Mouse (Mus musculus): ENCODE data around the gene Eps8. TPM values are rescaled to one million over a fixed set of nuclear protein-coding genes. Genes with fewer than 3 reads are reported as not detected.
"Not testable (repeated sequence)": the region's sequence is repeated elsewhere in the genome, so short reads cannot be mapped to it uniquely, and the experiment has no call there.

The Eps8 gene
- total RNA-seq, 1 experiment from 2014 or later, result 19.9 TPM

DNA sequence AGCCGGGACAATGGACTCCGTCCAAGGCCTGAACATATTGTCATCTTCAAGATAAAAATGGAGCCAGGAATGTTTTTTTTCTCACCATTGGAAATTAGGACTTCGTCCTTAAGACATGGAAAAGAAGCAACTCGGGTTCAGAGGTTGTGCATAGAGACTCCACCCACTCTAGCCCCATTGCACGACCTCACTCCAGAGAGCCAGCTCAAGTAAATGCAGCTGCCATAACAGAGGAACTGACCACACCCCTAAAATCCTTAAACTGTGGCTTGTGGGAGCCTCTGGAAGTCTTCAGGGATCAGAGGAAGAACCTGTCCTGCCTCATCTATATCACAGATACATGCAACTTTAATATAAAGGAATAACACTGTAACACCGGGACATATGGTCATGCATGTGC, 155.9 kb downstream of the Eps8 start:
- ATAC-seq (ENCODE audit: extremely low read depth, insufficient number of reproducible peaks, low FRiP score, poor library complexity, severe bottlenecking), result no peak

DNA sequence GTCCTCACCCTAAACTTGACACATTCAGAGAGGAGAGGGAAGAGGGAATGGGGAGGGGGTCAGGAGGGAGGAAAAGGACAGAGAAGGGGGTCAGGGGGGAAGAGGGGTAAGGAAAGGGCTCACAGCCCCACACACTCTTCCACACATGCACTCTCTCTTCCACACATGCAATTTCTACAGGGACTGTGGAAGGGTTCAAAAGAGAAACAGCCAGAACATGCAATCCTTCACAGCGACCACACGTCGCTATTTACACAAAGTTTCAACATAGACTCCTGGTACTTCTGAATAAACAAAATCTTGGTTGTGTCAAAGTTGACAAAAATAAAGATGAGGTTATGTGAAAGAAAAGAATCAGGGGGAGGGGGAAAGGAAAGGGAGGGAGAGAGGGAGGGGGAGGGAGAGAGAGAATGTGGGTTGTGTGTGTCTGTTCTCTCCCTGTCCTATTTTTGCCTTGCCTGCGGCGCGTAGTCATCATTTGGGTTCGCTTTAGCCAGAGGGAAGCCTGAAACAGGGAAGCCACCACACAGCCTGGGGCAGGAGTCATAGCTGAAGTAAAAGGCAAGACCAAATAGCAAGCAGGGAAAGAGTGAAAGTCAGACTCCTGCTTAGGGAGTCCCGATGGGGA, 157.4 kb downstream of the Eps8 start:
- ATAC-seq (ENCODE audit: extremely low read depth, insufficient number of reproducible peaks, low FRiP score, poor library complexity, severe bottlenecking), result no peak

DNA sequence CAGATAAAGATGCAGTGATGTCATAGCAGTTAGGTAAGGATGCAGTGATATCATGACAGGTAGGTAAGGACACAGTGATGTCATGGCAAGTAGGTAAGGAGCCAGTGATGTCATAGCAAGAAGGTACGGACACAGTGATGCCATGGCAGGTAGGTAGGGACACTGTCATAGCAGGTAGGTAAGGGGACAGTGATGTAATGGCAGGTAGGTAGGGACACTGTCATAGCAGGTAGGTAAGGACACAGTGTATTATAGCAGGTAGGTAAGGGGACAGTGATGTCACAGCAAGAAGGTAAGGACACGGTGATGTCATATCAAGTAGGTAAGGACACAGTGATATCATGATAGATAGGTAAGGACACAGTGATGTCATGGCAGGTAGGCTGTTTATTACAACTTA, 158.1 kb downstream of the Eps8 start:
- ATAC-seq (ENCODE audit: extremely low read depth, insufficient number of reproducible peaks, low FRiP score, poor library complexity, severe bottlenecking), result 0 out of 2 replicates have a peak, but pooled peaks have one; percentile 19

DNA sequence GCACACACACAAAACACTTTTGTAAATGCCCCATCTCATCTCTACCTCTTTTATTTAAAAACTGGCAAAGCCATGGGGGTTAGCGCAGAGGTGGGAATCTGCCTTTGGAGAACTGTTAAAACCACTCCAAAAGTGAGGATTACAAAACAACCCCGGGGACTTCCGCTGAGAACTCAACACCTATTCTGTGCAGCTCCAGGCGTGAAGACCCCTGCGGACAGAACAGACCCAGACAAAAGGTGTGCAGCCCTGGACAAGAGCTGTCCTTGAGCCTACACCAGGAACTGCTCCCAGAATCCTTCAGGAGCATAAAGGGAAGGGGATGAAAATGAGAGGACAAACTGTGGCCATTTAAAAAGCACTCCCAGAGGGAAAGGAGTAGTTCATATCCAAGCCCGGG, 159.4 kb downstream of the Eps8 start:
- ATAC-seq (ENCODE audit: extremely low read depth, insufficient number of reproducible peaks, low FRiP score, poor library complexity, severe bottlenecking), result no peak

DNA sequence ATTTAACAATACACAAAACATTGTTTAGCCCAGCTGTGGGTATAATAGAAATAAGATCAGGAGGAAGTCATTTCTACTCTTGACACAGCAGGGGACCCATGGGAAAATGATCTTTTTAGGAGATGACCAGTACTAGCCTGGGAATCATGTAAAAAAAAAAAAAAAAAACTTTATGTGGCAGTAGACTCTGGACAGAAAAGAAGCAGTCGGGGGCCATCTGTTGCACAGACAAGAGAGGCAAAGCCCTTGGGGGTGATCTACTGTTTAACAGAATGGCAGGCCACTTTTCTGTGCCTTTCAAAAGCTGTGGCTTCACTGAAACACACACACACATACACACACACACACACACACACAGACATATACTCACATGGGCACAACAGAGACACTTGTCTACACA, 159.9 kb downstream of the Eps8 start:
- no peak for ATAC-seq (ENCODE audit: extremely low read depth, insufficient number of reproducible peaks, low FRiP score, poor library complexity, severe bottlenecking)

DNA sequence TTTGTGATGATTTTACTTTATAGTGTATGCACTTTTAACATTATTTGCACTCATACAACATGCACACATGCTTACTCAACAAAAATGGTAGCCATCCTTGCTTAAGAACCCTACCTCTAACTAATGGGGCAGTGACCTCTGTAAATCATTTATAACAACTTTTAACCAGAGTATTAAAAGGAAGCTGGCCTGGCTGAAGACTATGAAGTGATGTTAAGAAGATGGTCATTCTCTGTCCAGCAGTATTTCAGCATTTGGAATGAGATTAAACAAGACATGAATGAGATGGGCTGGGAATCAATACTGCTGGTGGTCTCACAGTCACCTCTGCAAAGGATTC, 160.6 kb downstream of the Eps8 start:
- no peak for ATAC-seq (ENCODE audit: extremely low read depth, insufficient number of reproducible peaks, low FRiP score, poor library complexity, severe bottlenecking)

DNA sequence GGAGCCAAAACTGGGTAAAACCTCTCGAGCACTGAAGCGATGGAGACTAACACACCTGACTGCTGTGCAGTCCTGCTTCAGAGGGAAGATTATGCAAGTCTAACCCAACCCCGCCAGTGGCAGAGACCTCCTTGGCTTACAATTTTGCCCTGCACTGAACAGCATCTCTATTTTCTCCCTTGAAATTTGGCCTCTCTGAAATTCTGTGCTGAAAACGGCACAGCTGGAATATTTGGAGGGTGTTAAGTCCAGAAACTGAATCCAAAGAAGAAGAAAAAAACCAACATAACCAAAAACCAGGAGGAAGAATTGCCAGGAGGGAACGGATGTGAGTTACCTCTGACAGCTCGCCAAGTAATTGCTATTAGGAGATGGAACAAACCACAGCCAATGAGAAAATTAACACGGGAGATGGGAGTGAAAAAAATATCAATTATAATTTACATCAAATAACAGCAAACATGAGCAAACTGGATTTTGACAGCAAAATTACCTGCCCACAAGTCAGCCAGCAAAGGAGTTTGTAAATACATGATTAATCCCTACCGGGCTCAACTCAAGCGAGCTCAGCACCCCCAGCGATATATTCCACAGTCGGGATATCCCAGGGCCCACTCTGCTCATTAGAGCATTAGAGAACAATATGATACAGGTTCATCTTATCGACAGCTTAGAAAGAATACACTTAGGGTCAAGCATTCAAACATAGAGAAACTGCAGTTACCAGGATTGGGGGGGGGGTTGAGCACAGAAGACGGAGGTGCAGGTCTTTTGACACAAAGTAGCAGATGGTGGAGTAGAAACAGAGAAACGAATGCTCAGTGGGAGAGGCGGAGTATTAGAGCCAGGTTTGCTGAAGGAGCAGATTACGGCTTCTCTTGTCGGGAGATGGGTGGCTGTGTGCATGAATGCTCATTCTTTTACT, 161.2 kb downstream of the Eps8 start:
- ATAC-seq (ENCODE audit: extremely low read depth, insufficient number of reproducible peaks, low FRiP score, poor library complexity, severe bottlenecking), result no peak

DNA sequence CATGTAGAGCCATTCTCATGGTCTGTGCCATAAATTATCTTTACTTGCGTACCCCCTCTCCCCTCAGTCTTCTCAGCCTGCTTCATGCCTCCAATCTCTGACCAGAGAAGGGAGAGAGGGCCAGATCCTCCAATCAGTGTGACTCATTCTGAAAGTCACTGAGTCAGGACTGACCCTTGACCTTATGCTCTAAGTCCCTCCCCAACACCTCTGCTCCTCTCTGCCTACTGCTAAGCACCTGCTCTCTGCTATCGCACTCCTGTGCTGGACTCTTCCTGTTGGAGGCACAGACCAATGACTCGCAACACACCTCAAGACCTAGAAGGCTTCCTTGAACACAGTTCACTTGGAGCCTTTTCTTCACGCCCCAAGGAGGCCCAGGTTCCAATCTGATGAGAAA, 162.1 kb downstream of the Eps8 start:
- no peak for ATAC-seq (ENCODE audit: extremely low read depth, insufficient number of reproducible peaks, low FRiP score, poor library complexity, severe bottlenecking)

DNA sequence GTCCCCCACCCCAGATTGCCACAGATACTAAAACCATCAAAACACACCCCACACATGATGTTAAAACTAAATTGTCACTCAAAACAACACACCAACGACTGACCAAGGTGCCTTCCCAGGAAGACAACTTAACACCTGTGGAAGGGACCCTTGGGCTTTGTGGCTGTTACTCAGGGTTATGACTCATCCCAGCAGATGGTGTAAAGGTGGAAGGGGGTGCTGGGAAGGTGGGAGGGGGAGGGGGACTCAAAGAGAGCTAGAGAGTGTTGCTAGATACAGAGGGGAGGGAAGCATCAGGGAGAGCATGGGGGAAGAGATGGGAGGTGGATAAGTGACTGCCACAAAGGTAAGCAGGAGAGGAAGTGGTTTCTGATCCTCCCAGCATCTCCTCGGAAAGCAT, 163.0 kb downstream of the Eps8 start:
- no peak for ATAC-seq (ENCODE audit: extremely low read depth, insufficient number of reproducible peaks, low FRiP score, poor library complexity, severe bottlenecking)

DNA sequence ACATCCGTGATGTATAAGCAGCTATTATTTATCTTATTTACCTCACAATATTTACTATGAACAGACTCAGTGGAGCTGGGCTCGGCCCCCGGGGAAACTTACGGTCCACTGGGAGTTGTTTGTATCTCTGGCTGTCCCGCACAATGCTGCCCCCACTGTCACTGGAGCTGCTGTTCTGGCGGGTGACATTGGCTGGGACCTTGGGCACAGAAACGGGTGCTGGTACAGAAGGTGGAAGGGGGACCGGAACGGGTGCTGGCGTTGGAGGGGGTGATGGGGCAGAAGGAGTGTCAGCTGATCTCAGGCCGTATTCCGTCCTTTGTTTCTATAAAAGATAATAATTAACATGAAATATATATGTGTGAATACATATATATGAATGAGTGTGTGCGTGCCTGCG, 164.6 kb downstream of the Eps8 start:
- ATAC-seq (ENCODE audit: extremely low read depth, insufficient number of reproducible peaks, low FRiP score, poor library complexity, severe bottlenecking), result no peak

DNA sequence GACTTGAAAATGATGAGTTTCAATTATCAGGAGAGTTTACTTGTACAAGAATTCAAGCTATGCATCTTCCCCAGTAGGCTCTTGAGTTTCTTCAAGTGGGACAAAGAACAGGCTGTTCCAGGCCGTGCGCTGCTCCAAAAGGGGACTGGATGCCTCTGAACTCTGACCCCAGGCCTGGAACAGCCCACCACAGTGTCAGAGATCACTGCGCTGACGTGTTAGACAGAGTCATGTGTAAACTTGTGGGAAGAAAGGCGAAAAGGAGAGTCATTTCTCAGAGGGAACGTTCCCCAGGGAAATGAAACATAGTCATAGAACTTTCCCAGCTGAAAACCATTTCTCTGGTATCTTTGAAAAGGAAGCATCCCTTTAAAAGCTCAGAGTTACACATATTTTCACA, 167.2 kb downstream of the Eps8 start:
- no peak for ATAC-seq (ENCODE audit: extremely low read depth, insufficient number of reproducible peaks, low FRiP score, poor library complexity, severe bottlenecking)

DNA sequence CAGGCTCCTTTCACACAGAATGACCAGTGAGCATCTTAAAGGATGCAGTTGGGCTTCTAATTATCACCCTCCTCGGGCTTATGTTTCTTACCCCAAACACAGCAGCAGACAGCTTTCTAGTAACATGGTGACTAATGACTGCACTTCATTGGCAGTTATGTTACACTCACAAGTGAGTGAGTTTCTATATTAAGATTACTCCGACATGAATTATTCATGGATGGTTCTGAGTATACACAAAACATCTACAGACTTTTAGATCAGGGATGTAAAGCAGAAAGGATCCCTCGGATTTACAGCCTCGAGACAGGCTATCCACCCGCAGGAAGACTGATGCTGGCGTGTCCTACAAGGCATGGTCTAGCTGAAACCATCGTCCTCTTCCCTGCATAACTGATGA, 171.8 kb downstream of the Eps8 start:
- ATAC-seq (ENCODE audit: extremely low read depth, insufficient number of reproducible peaks, low FRiP score, poor library complexity, severe bottlenecking), result no peak

DNA sequence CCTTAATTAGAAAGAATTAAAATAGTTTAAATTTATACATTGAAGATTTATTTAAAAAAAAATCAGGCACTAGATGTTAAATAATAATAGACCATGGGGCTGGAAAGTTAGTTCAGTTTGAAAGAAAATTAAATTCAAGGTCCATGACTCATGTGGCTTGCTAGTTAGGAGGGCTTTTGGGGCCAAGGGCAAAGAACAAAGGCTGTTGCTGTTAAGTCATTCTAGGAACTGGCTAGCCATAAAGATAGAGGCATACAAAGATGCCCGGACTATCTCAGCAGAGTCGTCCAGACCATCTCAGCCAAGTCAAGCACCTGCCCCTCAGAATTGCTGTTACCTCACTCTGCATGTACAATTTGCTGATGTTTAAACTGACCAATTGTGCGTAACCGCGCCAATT, 179.0 kb downstream of the Eps8 start:
- ATAC-seq (ENCODE audit: extremely low read depth, insufficient number of reproducible peaks, low FRiP score, poor library complexity, severe bottlenecking), result not testable (repeated sequence)

DNA sequence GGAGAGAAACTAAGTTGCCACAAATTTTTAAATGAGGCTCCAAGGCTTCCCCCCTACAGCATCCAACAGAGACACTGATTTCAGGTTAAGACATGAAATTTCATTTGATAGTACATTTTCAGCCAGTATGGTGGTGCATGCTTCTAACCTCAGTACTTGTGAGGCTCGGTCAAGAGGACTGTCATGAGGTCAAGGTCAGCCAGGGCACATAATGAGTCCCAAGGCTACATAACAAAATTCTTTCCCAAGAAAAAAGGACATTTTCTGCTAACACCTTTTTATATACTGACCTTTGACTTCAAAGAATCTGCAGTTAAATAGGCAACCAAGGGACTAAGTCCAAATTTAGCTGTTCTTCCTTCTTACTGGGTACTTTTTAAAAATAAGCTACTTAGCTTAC, 181.2 kb downstream of the Eps8 start:
- ATAC-seq (ENCODE audit: extremely low read depth, insufficient number of reproducible peaks, low FRiP score, poor library complexity, severe bottlenecking), result no peak

DNA sequence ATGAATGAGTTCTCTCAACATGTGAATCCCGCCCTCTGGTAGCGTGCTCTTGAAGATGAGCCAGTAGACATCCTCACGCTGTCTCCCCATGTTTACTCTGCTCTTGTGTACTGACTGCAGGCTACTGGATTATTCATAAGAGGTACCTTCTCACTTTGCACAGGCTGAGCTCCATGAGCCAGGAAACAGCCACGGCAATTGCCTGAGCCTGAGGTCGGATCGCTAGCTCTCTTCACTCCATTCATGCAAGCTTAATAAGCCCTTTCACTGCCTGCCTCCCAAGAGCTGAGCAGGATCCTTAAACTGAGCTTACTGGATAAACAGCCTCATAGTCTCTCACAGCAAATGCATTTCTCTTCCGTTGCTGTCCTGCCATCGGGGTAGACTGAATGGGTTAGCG, 182.5 kb downstream of the Eps8 start:
- ATAC-seq (ENCODE audit: extremely low read depth, insufficient number of reproducible peaks, low FRiP score, poor library complexity, severe bottlenecking), result no peak; the same call in 1 of the 2 replicates

DNA sequence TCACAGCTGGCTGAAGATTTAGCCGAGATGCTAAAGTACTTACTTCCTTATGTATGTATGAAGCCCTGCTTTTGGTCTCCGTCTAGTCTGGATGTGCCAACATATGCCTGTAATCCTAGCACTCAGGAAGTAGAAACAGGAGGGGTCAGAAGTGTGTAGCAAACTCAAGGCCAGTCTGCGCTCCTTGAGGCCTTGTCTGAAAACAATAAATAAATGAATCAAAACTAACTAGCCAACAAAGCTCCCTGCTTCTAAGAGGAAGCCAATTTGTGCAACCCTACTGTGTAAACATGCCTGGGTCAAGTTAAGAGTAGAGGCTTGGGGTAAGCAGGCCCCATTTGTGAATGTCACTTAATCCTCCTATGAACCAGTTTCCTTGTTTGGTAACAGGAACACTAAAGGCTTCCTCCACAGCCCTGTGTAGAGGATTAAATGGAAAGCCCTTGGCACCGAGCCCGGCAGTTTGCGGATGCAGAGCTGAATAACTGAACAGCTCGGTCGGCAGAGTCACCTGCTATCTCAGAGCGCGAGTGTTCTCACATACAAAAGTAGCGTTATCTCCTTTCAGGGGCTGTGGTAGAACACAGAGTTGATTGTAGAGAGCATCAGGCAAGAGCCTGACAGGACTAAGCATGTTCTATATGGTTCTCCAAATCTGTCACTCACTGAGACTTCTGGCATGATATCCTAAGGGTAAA, 183.6 kb downstream of the Eps8 start:
- peak; percentile 24; the same call in 1 of the 2 replicates for ATAC-seq (ENCODE audit: extremely low read depth, insufficient number of reproducible peaks, low FRiP score, poor library complexity, severe bottlenecking)

DNA sequence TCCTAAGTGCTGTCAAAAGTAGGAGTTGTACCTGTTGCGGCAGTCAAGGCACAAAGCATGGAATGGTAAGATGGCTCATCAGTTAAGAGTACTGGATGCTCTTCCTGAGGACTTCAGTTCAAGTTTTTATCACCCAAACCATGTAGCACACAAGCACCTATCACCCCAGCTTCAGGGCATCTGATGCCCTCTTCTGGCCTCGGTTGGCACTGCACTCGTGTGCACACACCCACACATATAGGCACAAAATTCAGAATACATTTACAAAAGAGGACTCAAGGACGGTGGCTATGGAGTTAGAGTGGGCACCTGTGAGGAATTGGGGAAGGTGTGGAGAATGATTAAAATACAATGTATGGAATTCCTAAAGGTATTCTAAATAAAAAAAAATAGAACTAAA, 185.1 kb downstream of the Eps8 start:
- no peak for ATAC-seq (ENCODE audit: extremely low read depth, insufficient number of reproducible peaks, low FRiP score, poor library complexity, severe bottlenecking)

DNA sequence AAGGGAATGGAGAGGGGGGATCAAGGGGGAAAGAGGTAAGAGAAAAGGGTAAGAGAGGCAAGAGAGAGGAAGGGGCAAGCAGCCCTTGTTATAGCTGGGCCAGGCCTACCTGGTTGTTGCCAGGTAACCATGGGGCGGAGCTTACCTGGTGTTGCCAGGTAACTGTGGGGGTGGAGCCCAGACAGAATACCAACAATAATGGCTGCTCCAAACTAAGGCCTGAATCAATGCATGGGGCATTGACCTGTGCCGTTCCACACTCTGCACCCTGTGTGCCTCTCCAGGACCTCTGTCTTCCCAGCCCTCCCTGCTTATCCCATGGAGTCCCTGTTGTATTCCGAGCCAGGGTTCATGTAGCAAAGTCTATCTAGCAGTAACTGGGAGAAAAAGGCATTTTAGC, 187.0 kb downstream of the Eps8 start:
- ATAC-seq (ENCODE audit: extremely low read depth, insufficient number of reproducible peaks, low FRiP score, poor library complexity, severe bottlenecking), result no peak

DNA sequence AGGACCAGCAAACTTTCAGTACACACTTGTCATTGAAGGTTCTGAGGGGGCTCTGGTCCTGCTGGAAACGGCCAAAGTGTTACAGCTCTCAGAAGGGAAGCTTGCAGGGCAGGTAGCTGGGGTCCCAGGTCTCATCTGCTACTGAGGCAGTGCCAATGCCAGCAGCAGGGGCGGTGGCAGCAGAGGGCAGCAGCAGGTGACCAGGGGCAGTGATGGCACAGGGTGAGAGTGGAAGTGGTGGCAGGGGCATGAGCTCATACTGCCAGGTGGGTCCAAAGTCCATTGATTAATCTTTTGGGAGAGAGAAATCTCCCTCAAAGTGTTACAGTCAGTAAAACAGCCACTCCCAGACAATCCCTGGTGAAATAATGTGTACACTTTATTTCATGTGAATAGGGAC, 188.4 kb downstream of the Eps8 start:
- no peak for ATAC-seq (ENCODE audit: extremely low read depth, insufficient number of reproducible peaks, low FRiP score, poor library complexity, severe bottlenecking)

DNA sequence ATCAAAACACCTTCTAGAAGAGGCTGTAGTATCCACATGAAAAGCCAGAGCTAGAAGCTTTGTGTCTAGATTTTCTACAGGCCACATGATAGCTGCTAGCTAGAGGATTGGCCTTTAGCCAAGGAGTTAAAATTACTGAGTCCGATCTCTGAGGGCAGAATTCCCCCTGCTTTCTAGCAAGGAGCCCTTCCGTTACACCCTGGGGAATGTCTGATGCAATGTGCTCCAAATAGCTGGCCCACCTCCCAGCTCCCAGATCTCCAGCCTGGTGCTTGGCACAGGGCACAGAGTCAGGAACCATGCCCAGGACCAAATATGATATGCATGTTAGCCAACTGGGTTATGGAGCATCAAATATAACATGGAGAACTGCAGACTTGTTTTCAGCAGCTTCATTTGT, 189.4 kb downstream of the Eps8 start:
- ATAC-seq (ENCODE audit: extremely low read depth, insufficient number of reproducible peaks, low FRiP score, poor library complexity, severe bottlenecking), result no peak

Data from neutrophil, adult 5-6 weeks (primary cell).